Mouse (Mus musculus) heart, postnatal 14 days (tissue): ENCODE data around the gene Tecpr2. TPM values are rescaled to one million over a fixed set of nuclear protein-coding genes. Genes with fewer than 3 reads are reported as not detected.

ENCODE experiments used
- DNase-seq, 2 experiments: peaks; one replicate each; pipeline ENCODE4 v3.0.0; 2021 to 2022
- intact Hi-C: fragments of 180-260 bp; cut with DNase I; formaldehyde crosslinking; loops from one replicate; pipeline ENCODE4 v1.15.1; 2025
- total RNA-seq, 2 experiments: library from RNA; stranded (reverse); gene quantifications; 2 replicates each; pipeline ENCODE4 v1.2.3; 2021

The Tecpr2 gene
- total RNA-seq, 2 experiments from 2014 or later, result 5.7 to 6.0 TPM

- no peak for DNase-seq
- intact Hi-C loops, result no loop called here
These were observed 28.8 kb upstream of the Tecpr2 start for GRCm38 (mm10) chr12:110860293-110860692.

- intact Hi-C loops, result no loop called here
- DNase-seq, result no peak
These were observed 27.8 kb upstream of the Tecpr2 start for GRCm38 (mm10) chr12:110861256-110861655.

- intact Hi-C loops, result no loop called here
- no peak for DNase-seq
These were observed 25.1 kb upstream of the Tecpr2 start for GRCm38 (mm10) chr12:110864008-110864407.

GRCm38 (mm10) chr12:110865571-110865970 lies 23.5 kb upstream of the Tecpr2 start:
- intact Hi-C loops, result no loop called here
- DNase-seq, result no peak

GRCm38 (mm10) chr12:110865989-110866388 lies 23.1 kb upstream of the Tecpr2 start:
- intact Hi-C loops, result no loop called here
- no peak for DNase-seq

- DNase-seq, result no peak
- intact Hi-C loops, result no loop called here
These were observed 19.0 kb upstream of the Tecpr2 start for GRCm38 (mm10) chr12:110870107-110870506.

GRCm38 (mm10) chr12:110871247-110871646 lies 17.8 kb upstream of the Tecpr2 start:
- DNase-seq, result no peak
- intact Hi-C loops, result no loop called here

- intact Hi-C loops, result no loop called here
- DNase-seq, result no peak
These were observed 13.7 kb upstream of the Tecpr2 start for GRCm38 (mm10) chr12:110875351-110875750.

- DNase-seq, result peak in 1 of 2 experiments; percentile 8
- intact Hi-C loops, result no loop called here
These were observed 6.8 kb upstream of the Tecpr2 start for GRCm38 (mm10) chr12:110882291-110882690.

GRCm38 (mm10) chr12:110885251-110885650 lies 3.8 kb upstream of the Tecpr2 start:
- DNase-seq, result no peak
- intact Hi-C loops, result no loop called here

- no peak for DNase-seq
- intact Hi-C loops, result no loop called here
These were observed 958 bp upstream of the Tecpr2 start for GRCm38 (mm10) chr12:110888106-110888505.

- intact Hi-C loops, result no loop called here
- DNase-seq, result no peak
These were observed 458 bp upstream of the Tecpr2 start for GRCm38 (mm10) chr12:110888606-110889005.

- intact Hi-C loops, result no loop called here
- DNase-seq, result no peak
These were observed 2.8 kb downstream of the Tecpr2 start for GRCm38 (mm10) chr12:110891887-110892286.

- intact Hi-C loops, result no loop called here
- no peak for DNase-seq
These were observed 13.0 kb downstream of the Tecpr2 start for GRCm38 (mm10) chr12:110902106-110902505.

GRCm38 (mm10) chr12:110903536-110903935 lies 14.5 kb downstream of the Tecpr2 start:
- peak in 1 of 2 experiments; percentile 9 for DNase-seq
- intact Hi-C loops, result no loop called here

- intact Hi-C loops, result no loop called here
- DNase-seq, result no peak
These were observed 18.8 kb downstream of the Tecpr2 start for GRCm38 (mm10) chr12:110907845-110908244.

- intact Hi-C loops, result no loop called here
These were observed 20.9 kb downstream of the Tecpr2 start for GRCm38 (mm10) chr12:110909962-110910361.

GRCm38 (mm10) chr12:110915761-110916160 lies 26.7 kb downstream of the Tecpr2 start:
- no peak for DNase-seq
- intact Hi-C loops, result no loop called here

More at GRCm38 (mm10) chr12:110909962-110910361, 20.9 kb downstream of the Tecpr2 start:
- no peak for DNase-seq

GRCm38 (mm10) chr12:110920254-110920653 lies 31.2 kb downstream of the Tecpr2 start:
- DNase-seq, result no peak
- intact Hi-C loops, result no loop called here

- DNase-seq, result no peak
- intact Hi-C loops, result no loop called here
These were observed 32.5 kb downstream of the Tecpr2 start for GRCm38 (mm10) chr12:110921572-110921971.

GRCm38 (mm10) chr12:110932820-110933219 lies 43.8 kb downstream of the Tecpr2 start:
- intact Hi-C loops, result no loop called here
- no peak for DNase-seq

- intact Hi-C loops, result loop anchor here (1.0 kb wide), 1 partner anchor 56 kb away; no protein-coding TSS in a partner anchor
These were observed 47.0 kb downstream of the Tecpr2 start for GRCm38 (mm10) chr12:110935983-110936620.

GRCm38 (mm10) chr12:110937496-110937895 lies 48.4 kb downstream of the Tecpr2 start:
- intact Hi-C loops, result no loop called here
- no peak for DNase-seq

More at GRCm38 (mm10) chr12:110935983-110936620, 47.0 kb downstream of the Tecpr2 start:
- peak; percentile 82 to 90 for DNase-seq
